In the genomic region with DNA sequence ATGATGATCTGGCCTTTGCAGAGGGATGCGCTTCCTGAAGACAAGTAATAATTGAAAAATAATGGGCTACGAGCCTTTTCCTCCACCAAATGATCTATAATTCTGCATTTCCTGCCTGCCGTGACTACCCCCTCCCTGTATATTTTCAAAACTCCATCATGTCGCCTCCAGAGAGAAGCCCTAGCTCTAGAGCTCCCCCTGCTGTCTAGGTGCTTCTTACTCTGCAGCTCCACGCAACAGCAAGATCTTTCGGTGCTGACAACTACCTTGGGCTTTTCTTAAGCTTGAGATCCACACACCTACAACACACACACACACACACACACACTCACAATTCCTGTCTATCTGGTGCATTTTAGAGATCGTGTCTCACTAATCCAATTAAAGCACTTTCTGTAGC, we compare ENCODE assay signal across 8 mouse cellular contexts. TPM values are rescaled to one million over a fixed set of nuclear protein-coding genes. Genes with fewer than 3 reads are reported as not detected.
DNase-seq lines count a peak whose midpoint lies in the region; ATAC-seq and TF ChIP-seq lines count a peak whose summit lies in the region.

No protein-coding gene starts in this region.

- peak; percentile 92 for TF ChIP-seq CTCF in intestine, postnatal 0 days (IDR thresholded peaks at IDR 0.05; ENCODE audit: low read depth)

- H3K36me3 ChIP-seq in intestine, postnatal 0 days (ENCODE audit: control insufficient read depth, insufficient read depth): no peaks in the 10 kb centered on the region
- H3K36me3 ChIP-seq in intestine, embryonic 16.5 days (ENCODE audit: control insufficient read depth, insufficient read depth, low read length): no peaks in the 10 kb centered on the region
- no peaks in the 10 kb centered on the region for H3K36me3 ChIP-seq in ES-E14 (ENCODE audit: control insufficient read depth, insufficient read depth, low read length, poor library complexity, severe bottlenecking)

- H3K9me3 ChIP-seq in intestine, postnatal 0 days (ENCODE audit: control insufficient read depth): no peaks in the 10 kb centered on the region
- H3K9me3 ChIP-seq in intestine, embryonic 16.5 days (ENCODE audit: control insufficient read depth, low read length): no peaks in the 10 kb centered on the region
- H3K9me3 ChIP-seq in ES-E14 (ENCODE audit: control insufficient read depth, insufficient read depth, low read depth, low read length): no peaks in the 10 kb centered on the region

- H3K9ac ChIP-seq in intestine, postnatal 0 days (ENCODE audit: low read depth, low read length): no peak overlapping the region
- no peak overlapping the region for H3K9ac ChIP-seq in intestine, embryonic 16.5 days (ENCODE audit: low read depth, low read length)
- H3K9ac ChIP-seq in ES-E14 (ENCODE audit: insufficient read depth, low read depth, low read length, poor library complexity, severe bottlenecking): no peak overlapping the region

- no peak overlapping the region for H3K4me3 ChIP-seq in intestine, postnatal 0 days (ENCODE audit: low read depth, low read length)
- H3K4me3 ChIP-seq in intestine, embryonic 16.5 days (ENCODE audit: low read length): no peak overlapping the region
- H3K4me3 ChIP-seq in ES-E14 (ENCODE audit: insufficient read depth in 1 of 2, low read depth in 1 of 2, low read length in 2 of 2, poor library complexity in 1 of 2, severe bottlenecking in 1 of 2): no peak overlapping the region

- 52% methylated on average over 7 of the region's 7 CpGs for WGBS in intestine, postnatal 0 days
- 44% methylated on average over 7 of the region's 7 CpGs for WGBS in intestine, embryonic 16.5 days

- H3K27ac ChIP-seq in intestine, postnatal 0 days (ENCODE audit: low read depth, low read length): no peak overlapping the region
- no peak overlapping the region for H3K27ac ChIP-seq in intestine, embryonic 16.5 days (ENCODE audit: low read length)
- H3K27ac ChIP-seq in ES-E14 (ENCODE audit: insufficient read depth, low read depth, low read length, poor library complexity, severe bottlenecking): no peak overlapping the region

- peak; percentile 37 for DNase-seq in ES-E14 (ENCODE audit: low read depth, low spot score)
- DNase-seq in c-Kit-positive CD71-positive TER-119-positive erythroid progenitor cells, embryonic 14.5 days (ENCODE audit: low spot score): peak; percentile 34
- peak; percentile 28 to 58 for DNase-seq in gastrocnemius, postnatal 4 days (ENCODE audit: low spot score in 2 of 2)
- DNase-seq in left cerebral cortex, adult 8-10 months (ENCODE audit: low spot score in 2 of 2): peak; percentile 24 to 33
- DNase-seq in thymus, postnatal 36 days: peak; percentile 49 to 59

- no peak overlapping the region for H3K4me2 ChIP-seq in intestine, postnatal 0 days (replicated peaks; ENCODE audit: low read depth)
- no peak overlapping the region for H3K4me2 ChIP-seq in intestine, embryonic 16.5 days (ENCODE audit: low read depth, low read length)

- no peaks in the 10 kb centered on the region for H3K27me3 ChIP-seq in intestine, postnatal 0 days (replicated peaks; ENCODE audit: control insufficient read depth, insufficient read depth, low read length)
- no peaks in the 10 kb centered on the region for H3K27me3 ChIP-seq in intestine, embryonic 16.5 days (replicated peaks; ENCODE audit: control insufficient read depth, insufficient read depth, low read length)

- no peaks in the 10 kb centered on the region for H3K4me1 ChIP-seq in intestine, postnatal 0 days (replicated peaks; ENCODE audit: control insufficient read depth, insufficient read depth, low read length)
- no peaks in the 10 kb centered on the region for H3K4me1 ChIP-seq in intestine, embryonic 16.5 days (ENCODE audit: control insufficient read depth, insufficient read depth, low read length)
- no peaks in the 10 kb centered on the region for H3K4me1 ChIP-seq in ES-E14 (ENCODE audit: control insufficient read depth in 2 of 2, insufficient read depth in 2 of 2, low read length in 2 of 2, poor library complexity in 1 of 2)

- in situ Hi-C loops in ES-E14 (cut with MboI; ENCODE audit: low sequenced_read_pairs in 2 of 2, unreplicated experiment in 2 of 2): no loop called here

- ATAC-seq in intestine, postnatal 0 days: no peak
- no peak for ATAC-seq in intestine, embryonic 16.5 days
- ATAC-seq in neutrophil, adult 5-6 weeks (ENCODE audit: extremely low read depth, insufficient number of reproducible peaks, low FRiP score, poor library complexity, severe bottlenecking): 0 out of 2 replicates have a peak, but pooled peaks have one; percentile 36

TF ChIP-seq in ES-E14, 5 proteins besides CTCF, POLR2A, EP300 and RAD21:
- TF ChIP-seq HCFC1 (IDR thresholded peaks at IDR 0.05; ENCODE audit: borderline replicate concordance, insufficient read depth, low read length): no peak
- 0 out of 2 replicates have a peak, but pooled peaks have one; percentile 47 for TF ChIP-seq ZC3H11A (IDR thresholded peaks at IDR 0.05; ENCODE audit: borderline replicate concordance, low read depth, low read length)
- TF ChIP-seq ZNF384 (IDR thresholded peaks at IDR 0.05; ENCODE audit: low read depth, low read length): no peak

RNA-seq across cellular contexts. Expression of a gene that starts 17.6 kb away (rescaled TPM):
- polyA plus RNA-seq in intestine, postnatal 0 days (2015; fragmentation: Nextera tagmentation; extraction: Ambion mirVana): 2.8 and 3.2 TPM in 2 replicates
- 0.75 and 1.1 TPM in 2 replicates for polyA plus RNA-seq in intestine, embryonic 16.5 days (2015; fragmentation: Nextera tagmentation; extraction: Ambion mirVana)
- total RNA-seq in ES-E14 (2012; rRNA removed): 0.31 TPM in 1 of 2 replicates, not detected in the other
- total RNA-seq in gastrocnemius, postnatal 4 days (2021): 1 to 10 TPM; 6.5 to 7.9 TPM
- 1 to 10 TPM; 3.3 to 4.9 (median 4.0) TPM for total RNA-seq in left cerebral cortex, adult 8-10 months (2022)
- total RNA-seq in neutrophil, adult 5-6 weeks (2017): 4.5 and 5.4 TPM in 2 replicates

RNA-seq across cellular contexts. Expression of a gene that starts 17.9 kb away (rescaled TPM):
- polyA plus RNA-seq in intestine, postnatal 0 days (2015; fragmentation: Nextera tagmentation; extraction: Ambion mirVana): 3.3 and 3.9 TPM in 2 replicates
- polyA plus RNA-seq in intestine, embryonic 16.5 days (2015; fragmentation: Nextera tagmentation; extraction: Ambion mirVana): 6.0 and 6.3 TPM in 2 replicates
- 7.3 and 9.4 TPM in 2 replicates for total RNA-seq in ES-E14 (2012; rRNA removed)
- total RNA-seq in gastrocnemius, postnatal 4 days (2021): 1 to 10 TPM; 4.5 to 5.7 TPM
- 10 to 100 TPM; 19.1 to 24.0 (median 19.6) TPM for total RNA-seq in left cerebral cortex, adult 8-10 months (2022)
- total RNA-seq in neutrophil, adult 5-6 weeks (2017): 4.5 and 6.0 TPM in 2 replicates
